Mouse (Mus musculus) forebrain, embryonic 11.5 days (tissue): ENCODE results near the gene Ttc30a1. TPM values are rescaled to one million over a fixed set of nuclear protein-coding genes. Genes with fewer than 3 reads are reported as not detected.
"Not testable (repeated sequence)": the region's sequence is repeated elsewhere in the genome, so short reads cannot be mapped to it uniquely, and the experiment has no call there.

Source experiments
- ATAC-seq: fragments of 200-750 bp; cut with Nextera tagmentation; replicated peaks from 2 replicates; pipeline ENCODE4 v1.8.0; 2017; ENCODE audit warnings: moderate TSS enrichment; ENCODE audit not compliant: low FRiP score
- DNase-seq: peaks from one replicate; pipeline ENCODE4 v3.0.0-alpha.2; 2017; ENCODE audit warnings: low spot score
- H3K27ac ChIP-seq: fragments of 300-500 bp; sonication (generic); 2 replicates; pipeline ENCODE4 v1.5.1; 2014; ENCODE audit warnings: low read depth, low read length
- H3K27me3 ChIP-seq: fragments of 300-500 bp; sonication (generic); 2 replicates; pipeline ENCODE4 v1.6.1; 2014; ENCODE audit warnings: mild to moderate bottlenecking, low read length, mixed read lengths; ENCODE audit not compliant: control insufficient read depth, insufficient read depth
- H3K36me3 ChIP-seq: fragments of 300-500 bp; sonication (generic); 2 replicates; pipeline ENCODE4 v1.6.1; 2014; ENCODE audit warnings: mild to moderate bottlenecking, low read length, moderate library complexity, mixed read lengths; ENCODE audit not compliant: control insufficient read depth, insufficient read depth
- H3K4me1 ChIP-seq: fragments of 300-500 bp; sonication (generic); replicated peaks from 2 replicates; pipeline ENCODE4 v1.6.1; 2014; ENCODE audit warnings: low read length, mixed read lengths; ENCODE audit not compliant: control insufficient read depth, insufficient read depth
- H3K4me2 ChIP-seq: fragments of 300-500 bp; sonication (generic); 2 replicates; pipeline ENCODE4 v1.6.1; 2014; ENCODE audit warnings: low read depth, mild to moderate bottlenecking, low read length, moderate library complexity, mixed read lengths; ENCODE audit not compliant: severe bottlenecking
- H3K4me3 ChIP-seq: fragments of 300-500 bp; sonication (generic); 2 replicates; pipeline ENCODE4 v1.5.1; 2014; ENCODE audit warnings: low read depth, low read length
- H3K9ac ChIP-seq: fragments of 300-500 bp; sonication (generic); 2 replicates; pipeline ENCODE4 v1.6.1; 2014; ENCODE audit warnings: low read length
- H3K9me3 ChIP-seq: fragments of 300-500 bp; sonication (generic); 2 replicates; pipeline ENCODE4 v1.6.1; 2016; ENCODE audit warnings: low read length, mixed read lengths; ENCODE audit not compliant: control insufficient read depth
- WGBS: fragments of 180-500 bp; shearing (Covaris S2); extraction: QIAGEN DNeasy Blood & Tissue Kit; methylation state at CpG from one replicate; pipeline ENCODE4 v1.1.7; 2014; 5-methylcytosine and 5-hydroxymethylcytosine counted together
- polyA plus RNA-seq: library from polyadenylated mRNA; unstranded; fragments of >200 nt; fragmentation: Nextera tagmentation; extraction: Ambion mirVana; gene quantifications from 2 replicates; pipeline ENCODE4 v1.2.1, GENCODE M21; 2014

Ttc30a1 gene
- polyA plus RNA-seq: 10.6 and 11.2 TPM in 2 replicates

DNA sequence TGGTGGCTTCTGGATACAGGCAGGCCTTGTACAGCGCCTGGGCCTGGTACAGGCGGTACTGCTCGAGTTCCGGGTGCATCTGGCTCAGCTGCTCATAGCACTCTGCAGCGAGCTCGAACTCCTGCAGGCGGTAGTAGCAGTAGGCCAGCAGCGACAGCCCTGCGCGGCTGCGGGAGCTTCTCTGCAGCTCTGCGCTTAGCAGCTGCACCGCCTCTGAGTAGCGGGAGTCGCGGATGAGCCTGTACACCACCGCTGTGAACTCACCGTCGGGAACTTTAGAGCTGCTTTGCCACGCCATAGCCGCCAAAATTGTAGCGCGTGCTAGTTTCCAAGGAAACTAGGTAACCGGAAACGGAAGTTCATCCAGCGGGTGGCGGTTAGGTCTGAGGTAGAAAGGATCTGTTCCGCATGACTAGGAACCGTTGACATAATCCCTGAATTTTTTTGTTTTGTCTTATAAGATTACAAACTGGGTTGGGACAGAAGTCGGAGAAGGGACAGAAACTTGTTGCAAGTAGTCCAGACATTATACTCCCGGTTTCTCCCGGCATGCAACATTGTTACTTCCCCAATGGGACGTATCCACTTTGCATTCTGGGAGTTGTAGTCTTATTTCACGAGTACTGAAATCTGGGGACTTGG lies at the start of gene Ttc30a1:
Ttc30a1 (minus strand) TSS at position 528 of the 642 bp plus-strand sequence.
- WGBS: 4% methylated on average over 33 of the region's 34 CpGs
- DNase-seq: peak; percentile 86
- H3K27ac ChIP-seq: 0 out of 2 replicates have a peak within 1 kb of the TSS, but pooled peaks have one; percentile 12

DNA sequence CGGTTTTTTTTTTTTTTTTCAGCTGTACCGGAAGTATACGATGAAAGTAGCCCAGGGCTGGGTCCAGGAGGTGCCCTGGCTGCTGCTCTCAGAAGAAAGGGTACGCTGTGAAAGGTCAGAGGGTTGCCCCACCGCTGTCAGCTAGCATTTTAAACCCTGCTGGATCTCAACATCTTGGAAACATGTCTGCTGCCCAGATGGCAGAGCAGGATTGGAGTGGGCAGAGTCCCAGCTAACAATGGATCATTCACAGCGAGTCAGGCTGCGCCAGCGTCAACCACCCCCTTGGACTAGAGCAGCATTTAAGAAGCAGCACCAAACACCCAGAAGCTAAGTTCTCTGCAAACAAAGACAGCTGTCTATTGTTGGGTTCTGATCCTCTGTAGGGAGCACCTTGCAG lies 48.3 kb upstream of the Ttc30a1 start:
- H3K4me3 ChIP-seq: no peak overlapping the region
- ATAC-seq (0 out of 2 replicates have a peak, but pooled peaks have one; percentile 44), DNase-seq (peak; percentile 66)
- H3K9me3 ChIP-seq: no peaks in the 10 kb centered on the region
- WGBS: 34% methylated on average over 8 of the region's 8 CpGs
- peaks cover 18% of the 10 kb centered on the region for H3K4me1 ChIP-seq
- peak overlapping the region; percentile 5; the same call in 1 of the 2 replicates for H3K9ac ChIP-seq
- no peaks in the 10 kb centered on the region for H3K27me3 ChIP-seq
- H3K4me2 ChIP-seq: no peak overlapping the region; the same call in 1 of the 2 replicates
- H3K27ac ChIP-seq: no peak overlapping the region
- H3K36me3 ChIP-seq: no peaks in the 10 kb centered on the region

More for the DNA sequence above, at the start of gene Ttc30a1:
- not testable (repeated sequence) for H3K9me3 ChIP-seq, H3K27me3 ChIP-seq, H3K4me1 ChIP-seq, H3K36me3 ChIP-seq
- H3K4me3 ChIP-seq: peak within 1 kb of the TSS; percentile 41
- peak; percentile 67 for ATAC-seq
- H3K9ac ChIP-seq: peak within 1 kb of the TSS; percentile 58
- H3K4me2 ChIP-seq: peak within 1 kb of the TSS; percentile 65

DNA sequence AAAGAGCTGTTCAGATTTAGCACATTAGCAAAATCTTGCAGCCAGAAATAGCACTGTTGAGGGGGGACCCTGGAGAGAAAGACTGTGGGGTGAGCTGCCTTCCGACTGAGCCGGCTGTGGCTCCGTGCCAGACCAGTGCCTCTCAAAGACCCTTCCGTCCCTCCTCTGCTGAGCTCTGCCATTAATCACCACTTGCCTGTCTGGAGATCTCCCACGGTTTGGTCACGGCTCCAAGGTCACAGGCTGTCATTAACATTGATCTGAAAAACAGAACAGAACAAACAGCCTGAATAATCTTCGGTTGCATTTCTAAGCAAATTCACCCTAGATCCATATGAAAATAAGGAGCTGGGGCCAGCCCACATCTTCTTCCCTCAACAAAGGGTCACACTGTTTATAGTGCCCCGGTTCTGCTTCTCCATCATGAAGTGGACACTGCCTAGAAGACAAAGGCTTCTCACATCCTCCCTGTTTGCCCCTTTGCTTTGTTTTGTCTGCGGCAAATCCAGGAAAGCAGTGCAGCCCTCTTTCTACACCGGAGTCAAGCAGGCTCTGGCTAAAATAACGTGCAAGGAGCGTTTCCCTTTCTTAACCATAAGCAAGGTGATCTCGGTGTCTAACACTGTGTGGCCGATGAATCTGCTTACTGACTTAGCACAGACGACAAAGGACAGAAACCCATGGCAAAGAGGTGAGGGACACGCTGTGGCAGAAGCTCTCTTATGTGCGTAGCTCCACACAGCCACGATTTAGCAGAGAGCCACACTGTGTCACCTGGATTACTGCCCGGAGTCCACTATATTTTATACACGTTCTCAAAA lies 47.5 kb upstream of the Ttc30a1 start:
- H3K4me2 ChIP-seq: peak overlapping the region; percentile 6; the same call in 1 of the 2 replicates
- H3K9ac ChIP-seq: peak overlapping the region; percentile 21
- H3K36me3 ChIP-seq: no peaks in the 10 kb centered on the region
- H3K4me3 ChIP-seq: no peak overlapping the region
- peak; percentile 60 for DNase-seq
- H3K4me1 ChIP-seq: peaks cover 18% of the 10 kb centered on the region
- no peak overlapping the region; the same call in 1 of the 2 replicates for H3K27ac ChIP-seq
- WGBS: 29% methylated on average over 20 of the region's 20 CpGs
- peak; percentile 64 for ATAC-seq
- H3K9me3 ChIP-seq: no peaks in the 10 kb centered on the region
- no peaks in the 10 kb centered on the region for H3K27me3 ChIP-seq

- Histone ChIP-seq H3K27me3 (no peaks in the 10 kb centered on the region), H3K4me3 (no peak overlapping the region), H3K4me2 (no peak overlapping the region), H3K4me1 (peaks cover 4% of the 10 kb centered on the region; the same call in 1 of the 2 replicates), H3K9me3 (no peaks in the 10 kb centered on the region), H3K36me3 (no peaks in the 10 kb centered on the region), H3K9ac (no peak overlapping the region), H3K27ac (no peak overlapping the region)
- 3% methylated on average over 7 of the region's 7 CpGs for whole genome bisulfite sequencing
- DNase-seq: peak; percentile 82
- ATAC-seq: peak; percentile 64
Measured at GRCm38 (mm10) chr2:76016890-76017289, 35.1 kb upstream of the Ttc30a1 start.

- Histone ChIP-seq H3K27ac (no peak overlapping the region), H3K27me3 (no peaks in the 10 kb centered on the region), H3K36me3 (no peaks in the 10 kb centered on the region), H3K4me3 (no peak overlapping the region), H3K9me3 (no peaks in the 10 kb centered on the region), H3K4me2 (no peak overlapping the region), H3K4me1 (peaks cover 4% of the 10 kb centered on the region; the same call in 1 of the 2 replicates), H3K9ac (no peak overlapping the region)
- ATAC-seq (no peak), DNase-seq (no peak)
- 75% methylated on average over 8 of the region's 8 CpGs for WGBS
Measured at GRCm38 (mm10) chr2:76016136-76016535, 34.4 kb upstream of the Ttc30a1 start.

DNA sequence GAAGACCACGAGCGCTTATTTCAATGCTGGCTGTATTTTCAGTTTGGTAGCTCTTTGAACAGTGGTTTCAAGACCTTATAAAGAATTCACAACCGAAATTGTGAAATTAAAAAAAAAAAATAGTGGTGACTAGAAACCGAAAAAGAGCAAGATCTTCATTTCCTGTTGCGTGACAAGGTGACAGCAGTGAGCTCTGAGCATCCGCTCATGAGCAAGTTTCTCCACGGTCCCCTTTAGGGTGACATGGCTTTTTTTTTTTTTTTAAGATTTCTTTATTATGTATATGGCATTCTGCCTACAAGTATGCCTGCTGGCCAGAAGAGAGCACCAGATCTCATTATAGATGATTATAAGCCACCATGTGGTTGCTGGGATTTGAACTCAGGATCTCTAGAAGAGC lies 33.7 kb upstream of the Ttc30a1 start:
- Histone ChIP-seq H3K4me2 (no peak overlapping the region), H3K9ac (no peak overlapping the region), H3K27me3 (no peaks in the 10 kb centered on the region), H3K36me3 (no peaks in the 10 kb centered on the region), H3K4me3 (no peak overlapping the region), H3K27ac (no peak overlapping the region), H3K4me1 (peaks cover 4% of the 10 kb centered on the region; the same call in 1 of the 2 replicates), H3K9me3 (no peaks in the 10 kb centered on the region)
- no peak for DNase-seq
- no peak for ATAC-seq
- WGBS: 94% methylated on average over 7 of the region's 7 CpGs

DNA sequence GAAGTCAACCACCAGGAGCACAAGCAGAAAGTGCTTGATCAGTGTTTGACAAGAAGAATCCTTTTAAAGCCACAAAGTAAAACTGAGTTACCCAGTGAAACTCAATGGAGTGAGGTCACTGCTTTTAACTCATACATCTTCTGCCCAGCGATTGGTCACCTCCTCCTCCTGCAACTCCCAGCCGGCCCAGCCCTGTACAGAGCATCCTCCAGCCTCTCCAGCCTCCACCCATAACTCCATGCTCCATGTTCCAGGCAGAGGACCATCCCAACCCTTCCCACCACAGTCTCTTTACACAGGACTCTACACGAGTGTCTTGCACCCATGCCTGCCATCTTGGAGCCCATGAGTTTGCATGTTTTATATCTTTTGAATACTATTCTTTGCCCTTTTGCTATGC lies 32.9 kb upstream of the Ttc30a1 start:
- ATAC-seq (no peak), DNase-seq (no peak)
- no peak overlapping the region for H3K4me2 ChIP-seq
- no peaks in the 10 kb centered on the region for H3K9me3 ChIP-seq
- H3K27ac ChIP-seq: no peak overlapping the region
- H3K27me3 ChIP-seq: no peaks in the 10 kb centered on the region
- no peaks in the 10 kb centered on the region for H3K36me3 ChIP-seq
- H3K4me3 ChIP-seq: no peak overlapping the region
- WGBS: 83% methylated on average over 3 of the region's 3 CpGs
- H3K9ac ChIP-seq: no peak overlapping the region
- H3K4me1 ChIP-seq: peaks cover 4% of the 10 kb centered on the region; the same call in 1 of the 2 replicates

DNA sequence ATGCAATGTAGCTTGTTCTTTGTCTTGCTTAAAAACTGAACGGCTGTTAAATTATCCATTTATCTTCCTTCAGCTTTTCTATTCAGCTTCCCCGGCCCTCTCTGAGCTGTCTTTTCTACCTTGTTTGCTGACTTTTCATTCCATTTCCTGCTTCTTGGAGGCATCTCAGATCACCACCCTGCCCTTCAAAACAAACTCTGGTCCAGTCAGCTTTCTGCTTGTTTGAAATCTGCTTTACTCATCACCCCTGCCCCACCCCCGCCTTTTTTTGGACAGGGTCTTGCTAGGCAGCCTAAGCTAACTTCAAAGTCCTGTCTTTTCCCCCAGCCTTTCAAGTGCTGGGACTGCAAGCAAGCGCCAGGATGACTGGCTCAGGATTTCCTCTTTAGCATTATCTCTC lies 24.4 kb upstream of the Ttc30a1 start:
- Histone ChIP-seq H3K27me3 (no peaks in the 10 kb centered on the region), H3K9ac (no peak overlapping the region), H3K27ac (no peak overlapping the region), H3K4me1 (no peaks in the 10 kb centered on the region), H3K36me3 (no peaks in the 10 kb centered on the region), H3K4me2 (no peak overlapping the region), H3K4me3 (no peak overlapping the region), H3K9me3 (no peaks in the 10 kb centered on the region)
- ATAC-seq (no peak), DNase-seq (no peak)
- 14% methylated on average over 4 of the region's 4 CpGs for WGBS
